Mouse (Mus musculus) bone marrow macrophage, adult 2 months (primary cell): ENCODE results near the gene Enkur.

Source experiments
- CTCF ChIP-seq: IDR thresholded peaks from 2 replicates; pipeline ENCODE4 v1.5.1; 2012; ENCODE audit warnings: low read depth, mild to moderate bottlenecking, low read length, moderate library complexity
- POLR2A ChIP-seq: IDR thresholded peaks from 2 replicates; pipeline ENCODE4 v1.6.1; 2012; ENCODE audit warnings: mild to moderate bottlenecking, low read depth, low read length, borderline replicate concordance

GRCm38 (mm10) chr2:21202754-21203153 lies 2.4 kb downstream of the Enkur start:
- TF ChIP-seq POLR2A (no peak), CTCF (no peak)
